Mouse (Mus musculus): ENCODE results near the gene Plk3. TPM values are rescaled to one million over a fixed set of nuclear protein-coding genes. Genes with fewer than 3 reads are reported as not detected.

Plk3 gene
- total RNA-seq, 2 experiments from 2014 or later, result 12.8 to 44.6 TPM

DNA sequence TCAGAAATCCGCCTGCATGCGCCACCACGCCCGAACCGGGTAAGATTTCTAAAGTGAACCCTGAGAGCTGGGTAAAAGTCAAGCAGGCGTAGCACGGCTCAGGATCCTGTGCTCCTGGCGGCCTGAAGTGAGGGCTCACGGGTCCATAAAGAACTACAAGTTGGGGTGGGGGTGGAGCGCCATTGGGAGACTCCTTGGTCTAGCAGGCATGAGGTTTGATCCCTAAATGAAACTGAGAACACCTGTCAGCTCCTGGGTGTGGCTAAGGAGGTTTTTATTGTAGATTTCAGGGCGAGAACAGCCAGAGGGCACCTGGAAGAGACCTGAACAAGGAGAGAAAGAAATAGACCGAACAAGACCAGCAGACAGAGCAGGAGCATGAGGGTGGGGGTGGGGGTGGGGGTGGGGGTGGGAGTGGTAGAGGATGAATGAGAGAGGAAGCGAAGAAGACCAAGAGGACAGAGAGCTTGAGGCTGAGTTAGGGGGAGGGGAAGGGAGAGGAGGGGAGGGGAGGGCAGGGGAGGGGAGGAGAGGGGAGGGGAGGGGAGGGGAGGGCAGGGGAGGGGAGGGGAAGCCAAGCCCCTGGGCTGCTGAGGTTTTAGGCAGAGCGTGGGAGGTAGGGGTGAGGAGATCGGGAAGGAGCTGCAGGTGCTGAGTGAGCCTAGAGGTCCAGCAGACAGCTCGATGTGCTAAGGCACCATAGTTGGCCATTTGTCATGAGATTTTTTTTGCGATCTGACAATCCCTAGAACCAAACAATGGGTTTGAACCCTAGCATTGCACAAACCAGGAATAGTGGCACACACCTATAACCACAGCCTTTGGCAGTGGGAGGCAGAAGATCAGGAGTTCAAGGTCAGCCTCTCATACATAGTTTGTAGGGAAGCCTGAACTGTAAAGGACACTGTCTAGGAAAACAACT is 4.8 kb upstream of the Plk3 start:
- no peak for DNase-seq

DNA sequence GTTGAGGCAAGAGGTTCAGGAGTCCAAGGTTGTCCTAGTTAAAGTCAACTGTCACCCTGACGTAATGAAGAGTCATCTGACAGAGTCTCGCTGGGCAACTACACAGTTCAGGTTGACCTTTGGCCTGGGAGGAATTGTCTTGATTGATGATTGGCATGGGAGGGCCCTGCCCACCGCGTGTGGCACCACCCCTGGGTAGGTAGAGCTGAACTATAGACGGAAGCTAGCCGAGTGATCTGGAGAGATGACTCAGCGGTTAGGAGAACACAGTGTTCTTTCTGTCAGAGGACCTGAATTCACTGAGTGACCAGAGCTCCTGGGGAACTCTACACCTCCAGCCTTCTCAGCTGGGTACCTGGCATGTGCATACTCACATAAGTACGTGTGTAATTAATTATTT is 2.3 kb upstream of the Plk3 start:
- peak; percentile 82 to 85 for DNase-seq

DNA sequence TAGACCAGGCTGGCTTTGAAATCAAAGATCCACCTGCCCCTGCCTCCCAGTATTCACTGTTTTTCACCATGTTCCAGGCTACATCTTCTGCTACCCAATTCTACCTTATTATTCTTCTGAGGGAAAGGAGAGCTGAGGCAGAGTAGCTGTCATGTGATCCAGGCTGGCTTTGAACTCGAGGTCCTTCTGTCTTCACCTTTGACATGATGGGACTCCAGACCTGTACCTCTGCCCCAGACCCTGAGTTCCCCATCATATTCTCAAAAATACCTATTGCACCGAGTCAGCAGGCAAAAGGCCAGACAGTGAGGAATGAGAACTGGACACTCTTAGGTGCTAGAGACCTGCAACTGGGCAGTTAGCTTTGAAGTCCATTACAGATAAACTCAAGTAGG is 835 bp upstream of the Plk3 start:
- no peak for DNase-seq

DNA sequence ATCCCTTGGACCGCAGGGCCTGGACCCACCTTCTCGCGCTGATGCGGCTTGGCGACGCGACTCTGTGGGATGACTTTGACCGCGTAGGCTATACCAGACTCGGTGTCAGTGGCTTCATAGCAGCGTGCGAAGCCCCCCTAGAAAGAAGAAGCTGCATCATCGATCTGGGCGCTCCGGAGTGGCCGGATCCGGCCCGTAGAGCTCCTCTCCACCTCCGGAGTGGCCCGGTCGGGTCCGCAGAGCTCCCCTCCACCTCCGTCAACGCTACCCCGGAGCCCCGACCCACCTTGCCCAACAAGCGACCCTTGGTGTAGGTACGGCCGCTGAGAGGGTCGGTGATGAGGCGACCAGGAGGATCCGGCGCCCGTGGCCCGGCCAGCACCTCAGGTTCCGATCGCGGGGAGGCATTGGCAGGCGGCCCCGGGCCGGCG is 382 bp downstream of the Plk3 start:
- DNase-seq, result no peak

DNA sequence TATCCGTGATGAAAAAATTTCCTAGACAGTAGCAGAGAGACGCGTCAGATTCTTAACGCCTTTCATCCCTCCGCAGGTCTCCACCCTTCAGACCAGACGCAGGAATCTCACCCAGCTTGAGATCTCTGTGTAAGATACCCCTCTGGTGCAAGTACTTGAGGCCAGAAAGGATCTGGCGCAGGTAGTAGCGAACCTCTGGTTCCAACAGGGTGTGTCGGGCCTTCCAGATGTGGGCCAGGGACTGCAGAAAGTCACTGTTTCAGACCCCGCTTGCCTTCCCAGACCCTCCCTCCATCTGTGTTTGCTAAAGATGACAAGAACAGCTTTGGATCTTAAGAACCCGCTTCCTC is 994 bp downstream of the Plk3 start:
- no peak for DNase-seq

GRCm38 (mm10) chr4:117131890-117132793 is 1.6 kb downstream of the Plk3 start:
- DNase-seq, result no peak

GRCm38 (mm10) chr4:117131198-117131597 is 2.6 kb downstream of the Plk3 start:
- no peak for DNase-seq

- DNase-seq, result no peak
Measured at GRCm38 (mm10) chr4:117130790-117131189, 3.0 kb downstream of the Plk3 start.

GRCm38 (mm10) chr4:117127991-117128686 is 5.6 kb downstream of the Plk3 start:
- DNase-seq, result no peak

DNA sequence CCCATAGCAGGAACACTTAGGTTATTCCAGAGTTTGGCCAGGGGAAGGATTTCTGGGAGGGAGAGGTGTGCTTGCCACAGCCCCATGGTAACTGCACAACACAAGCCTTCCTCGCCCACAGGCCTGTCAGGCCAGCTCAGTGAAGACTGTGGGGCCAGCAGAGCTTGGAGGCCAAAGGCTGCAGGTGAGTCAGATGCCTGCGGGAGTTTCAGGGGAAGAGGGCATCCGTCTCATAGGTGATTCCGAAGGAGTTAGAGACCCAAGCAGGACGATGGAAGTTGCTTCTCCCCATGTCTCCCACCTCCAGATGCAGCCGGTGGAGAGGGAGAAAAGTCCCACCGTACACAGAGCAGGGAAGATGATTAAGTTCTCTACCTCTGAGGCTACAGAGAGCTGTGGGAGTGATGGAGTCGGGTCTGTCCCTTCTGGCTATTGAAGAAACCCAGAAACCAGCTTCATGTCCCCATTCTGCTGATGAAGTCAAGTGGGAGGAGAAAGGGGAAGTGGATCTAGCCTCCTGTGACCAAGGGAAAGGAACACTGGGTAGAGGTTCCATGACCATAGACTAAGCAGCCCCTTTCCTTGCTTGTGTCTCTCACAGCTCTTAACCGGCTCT is 7.0 kb downstream of the Plk3 start, which contains the start of gene Tctex1d4:
TSS of gene Tctex1d4 (plus strand) at position 120 of the 616 bp plus-strand sequence.
- DNase-seq, result no peak

- peak; percentile 77 to 81 for DNase-seq
Measured at GRCm38 (mm10) chr4:117125910-117126674, 7.7 kb downstream of the Plk3 start.

- DNase-seq, result peak; percentile 48 to 66
Measured at GRCm38 (mm10) chr4:117125348-117125909, 8.3 kb downstream of the Plk3 start, which contains the start of gene Btbd19. Gene Btbd19 (minus strand): TSS chr4:117125725.

DNA sequence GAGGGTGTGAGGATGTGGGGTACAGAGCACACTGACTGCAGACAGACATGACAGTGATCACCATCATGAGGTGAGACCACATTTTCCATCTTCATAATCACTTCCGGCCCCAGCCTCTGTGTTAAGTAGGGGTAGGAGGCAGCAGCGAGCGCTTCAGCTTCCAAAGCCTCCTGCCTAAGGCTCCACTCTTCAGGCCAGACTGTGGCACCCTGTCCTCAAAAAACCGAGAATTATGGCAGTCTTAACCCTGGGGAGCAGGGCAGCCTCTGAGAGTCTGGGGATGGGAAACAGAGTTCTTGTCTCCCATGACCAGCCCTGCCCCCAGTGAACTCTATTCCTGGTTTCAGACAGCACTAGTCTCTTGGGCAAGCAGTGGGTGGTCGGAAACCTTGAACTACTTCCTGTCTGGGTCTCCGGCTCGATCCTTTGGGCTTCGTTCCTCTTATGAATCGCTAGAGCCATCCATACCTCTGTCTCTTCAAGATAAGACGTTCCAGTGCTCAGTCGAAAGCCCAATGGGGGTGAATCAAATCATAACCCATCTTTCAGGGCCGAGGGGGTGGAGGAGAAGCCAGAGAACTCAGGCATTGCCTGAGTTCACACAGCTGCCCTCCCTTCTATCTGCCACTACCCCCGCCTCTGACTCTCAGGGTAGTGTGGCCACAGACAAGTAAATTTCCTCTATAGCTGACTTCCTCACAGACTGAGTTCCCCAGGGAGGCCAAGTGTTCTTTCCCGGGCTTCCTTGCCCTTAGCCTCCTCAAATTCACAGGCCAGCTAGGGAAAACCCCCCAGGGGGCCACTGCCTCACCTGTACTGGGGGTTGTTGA is 9.0 kb downstream of the Plk3 start:
- peak; percentile 51 to 64 for DNase-seq

DNA sequence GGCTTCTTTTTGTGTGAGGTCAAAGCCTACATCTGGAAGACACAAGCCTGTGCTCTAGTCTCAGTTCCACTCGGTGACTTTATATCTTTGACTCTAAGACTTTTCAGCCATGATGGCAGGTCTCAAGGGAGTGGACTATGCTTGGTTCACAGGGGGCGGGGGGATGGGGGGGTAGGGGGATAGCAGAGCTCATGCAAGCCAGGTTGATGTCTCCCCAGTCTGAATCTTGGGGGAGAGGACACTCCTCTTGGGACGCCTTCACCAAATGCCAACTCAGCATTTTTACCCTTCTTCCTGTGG is 9.6 kb downstream of the Plk3 start:
- DNase-seq, result no peak

DNA sequence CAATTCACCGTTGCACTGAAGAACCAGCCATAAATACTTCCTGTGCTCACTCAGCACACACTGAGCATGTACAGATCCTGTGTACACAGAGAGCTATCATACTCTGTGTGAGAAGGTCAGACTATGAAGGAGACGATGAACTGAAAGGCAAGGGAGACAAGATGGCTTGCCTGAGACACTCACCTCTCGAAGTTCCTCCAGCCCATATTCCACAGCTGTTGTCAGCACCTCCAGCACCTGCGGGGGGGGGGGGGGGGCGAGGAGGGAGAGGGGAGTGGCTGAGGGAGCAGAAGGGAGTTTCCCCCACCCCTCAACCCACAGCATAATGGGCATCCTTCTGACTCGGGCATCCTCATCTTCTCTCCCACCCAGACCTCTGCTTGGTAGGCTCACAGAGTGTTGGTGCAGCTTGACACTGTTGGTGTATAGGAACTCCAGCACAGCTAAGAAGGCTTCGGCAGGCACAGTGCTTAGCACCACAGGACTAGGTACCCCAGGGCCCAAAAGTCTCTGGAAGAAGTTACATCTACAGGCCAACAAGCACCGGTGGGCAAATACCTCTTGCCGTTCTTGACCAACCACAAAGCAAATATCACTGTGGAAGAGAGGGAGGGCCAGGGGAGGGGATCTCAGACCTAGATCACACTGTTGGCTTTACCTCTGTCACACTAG is 10.1 kb downstream of the Plk3 start:
- DNase-seq, result no peak

DNA sequence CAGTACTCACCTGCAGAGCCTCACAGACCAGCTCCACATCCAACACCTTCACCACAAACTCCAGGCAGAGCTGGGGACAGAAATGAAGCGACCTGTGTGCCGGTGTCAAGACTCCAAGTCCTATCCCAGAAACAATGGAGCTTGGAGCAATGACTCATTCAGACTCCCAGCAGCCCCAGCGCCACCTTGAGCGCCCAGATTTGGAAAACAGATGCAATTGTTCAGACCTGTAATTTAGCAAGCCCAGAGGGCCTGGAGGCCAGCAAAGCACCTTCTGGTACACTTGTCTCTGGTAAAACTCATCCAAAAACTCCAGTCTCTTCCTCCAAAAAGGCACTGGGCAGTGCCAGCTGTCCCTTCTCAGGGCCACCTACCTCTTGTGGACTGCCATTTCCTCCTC is 11.6 kb downstream of the Plk3 start:
- DNase-seq, result no peak

DNA sequence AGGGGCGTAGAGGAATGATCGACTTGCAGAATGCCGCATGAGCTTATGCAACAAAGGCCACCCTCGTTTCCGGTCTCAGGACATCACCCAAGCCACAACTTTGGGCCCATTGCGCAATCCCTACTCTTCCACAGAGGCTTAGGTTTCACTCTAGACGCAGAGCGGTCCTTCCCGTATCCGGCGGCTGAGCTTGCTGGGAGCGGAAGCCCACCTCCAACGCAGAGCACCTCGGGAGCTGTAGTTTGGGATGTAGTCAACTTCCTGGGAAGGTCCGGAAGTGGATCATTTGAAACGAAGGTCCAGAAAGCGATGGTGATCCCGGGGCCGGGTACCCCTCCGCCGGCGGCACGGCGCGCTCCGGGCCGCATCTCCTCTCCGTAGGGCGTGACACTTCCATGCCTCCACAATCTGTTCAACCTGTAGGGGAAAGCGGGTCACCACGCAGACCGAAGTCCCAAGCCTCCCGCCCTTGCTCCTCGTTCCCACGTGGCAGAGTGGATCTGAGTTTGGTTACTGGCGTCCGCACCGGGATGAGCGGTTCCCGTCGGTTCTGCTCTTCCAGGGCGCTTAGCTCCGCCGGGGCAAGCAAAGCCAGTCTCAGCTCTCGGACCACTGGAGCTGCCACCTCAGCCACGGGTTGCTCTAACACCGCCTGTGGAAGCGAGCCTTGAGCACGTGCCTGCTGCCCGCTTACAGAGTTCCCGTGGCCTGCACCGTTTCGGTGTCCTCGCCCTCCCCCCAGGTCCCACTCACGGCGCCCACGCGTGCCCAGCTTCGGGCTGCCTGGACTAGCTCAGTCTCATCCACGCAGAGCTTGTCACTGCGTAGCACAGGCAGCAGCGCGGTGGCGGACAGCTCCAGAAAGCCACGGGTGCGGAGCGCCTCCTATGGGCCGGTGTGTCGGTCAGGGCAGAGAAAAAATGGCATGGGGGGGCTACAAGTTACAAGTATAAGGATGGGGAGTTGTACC is 13.0 kb downstream of the Plk3 start:
- DNase-seq, result peak; percentile 95 to 96

- DNase-seq, result no peak
Measured at GRCm38 (mm10) chr4:117120052-117120444, 13.7 kb downstream of the Plk3 start.

All from adrenal gland, postnatal 36 days (tissue).